Mouse (Mus musculus): ENCODE measurements around the gene Slc25a21.

GRCm38 (mm10) chr12:57162840-57163239 lies 34.4 kb downstream of the Slc25a21 start:
- TF ChIP-seq CTCF (IDR thresholded peaks at IDR 0.05; ENCODE audit: low read depth) (no peak), EP300 (IDR thresholded peaks at IDR 0.05; ENCODE audit: low read depth) (no peak)

Data from liver, postnatal 0 days (tissue).